Mouse (Mus musculus) liver, embryonic 16.5 days (tissue): ENCODE measurements at regions not wholly inside any gene's neighbourhood (a gene's known extent, or its start where the extent isn't known, plus 50 kb on each side); places are given as distances from the start of the nearest gene placed in this dataset.

Source experiments
- ATAC-seq: fragments of 200-750 bp; cut with Nextera tagmentation; 2 replicates; pipeline ENCODE4 v1.8.0; 2017; ENCODE audit warnings: low read depth, mild to moderate bottlenecking, moderate number of reproducible peaks, moderate library complexity
- H3K27ac ChIP-seq: fragments of 300-500 bp; sonication (generic); 2 replicates; pipeline ENCODE4 v1.5.1; 2014; ENCODE audit warnings: mild to moderate bottlenecking, low read length
- H3K27me3 ChIP-seq: fragments of 300-500 bp; sonication (generic); 2 replicates; pipeline ENCODE4 v1.6.1; 2014; ENCODE audit warnings: low read depth, low read length, mixed read lengths; ENCODE audit not compliant: control insufficient read depth, insufficient read depth
- H3K36me3 ChIP-seq: fragments of 300-500 bp; sonication (generic); 2 replicates; pipeline ENCODE4 v1.6.1; 2014; ENCODE audit warnings: mild to moderate bottlenecking; ENCODE audit not compliant: control insufficient read depth, insufficient read depth
- H3K4me1 ChIP-seq: fragments of 300-500 bp; sonication (generic); 2 replicates; pipeline ENCODE4 v1.6.1; 2014; ENCODE audit warnings: low read depth, low read length, mixed read lengths; ENCODE audit not compliant: control insufficient read depth
- H3K4me2 ChIP-seq: fragments of 300-500 bp; sonication (generic); 2 replicates; pipeline ENCODE4 v1.6.1; 2014; ENCODE audit warnings: low read depth, low read length, mixed read lengths
- H3K4me3 ChIP-seq: fragments of 300-500 bp; sonication (generic); 2 replicates; pipeline ENCODE4 v1.5.1; 2014; ENCODE audit warnings: low read depth, mild to moderate bottlenecking, low read length
- H3K9ac ChIP-seq: fragments of 300-500 bp; sonication (generic); 2 replicates; pipeline ENCODE4 v1.6.1; 2014; ENCODE audit warnings: low read depth, low read length
- H3K9me3 ChIP-seq: fragments of 300-500 bp; sonication (generic); replicated peaks from 2 replicates; pipeline ENCODE4 v1.6.1; 2016; ENCODE audit warnings: low read length; ENCODE audit not compliant: control insufficient read depth
- WGBS: fragments of 180-500 bp; shearing (Covaris S2); extraction: QIAGEN DNeasy Blood & Tissue Kit; methylation state at CpG from one replicate; pipeline ENCODE4 v1.1.7; 2014; ENCODE audit not compliant: insufficient replicate concordance; 5-methylcytosine and 5-hydroxymethylcytosine counted together

DNA sequence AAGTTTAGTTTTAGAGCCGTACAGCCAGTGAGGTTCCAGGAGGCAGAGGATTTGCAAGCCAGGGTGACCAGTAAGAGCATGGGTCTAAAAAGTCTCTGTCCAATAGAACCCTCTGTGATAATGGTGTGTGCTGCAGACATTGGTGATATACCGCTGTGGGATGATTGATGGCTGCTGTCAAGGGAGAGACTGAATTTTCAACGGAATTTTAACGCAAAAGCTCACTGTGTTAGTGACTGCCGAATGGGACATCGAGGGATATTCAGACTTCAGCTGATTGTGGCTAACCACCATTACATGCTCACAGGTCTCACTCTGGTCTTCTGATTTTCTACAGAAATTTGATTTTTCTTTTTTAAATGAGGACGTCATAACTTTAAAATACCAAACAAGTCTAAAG lies 206.2 kb upstream of the Klf3 start:
- Histone ChIP-seq H3K4me2 (no peak overlapping the region), H3K27ac (no peak overlapping the region), H3K9ac (no peak overlapping the region), H3K27me3 (no peaks in the 10 kb centered on the region), H3K36me3 (no peaks in the 10 kb centered on the region), H3K9me3 (no peaks in the 10 kb centered on the region), H3K4me1 (peaks cover 33% of the 10 kb centered on the region), H3K4me3 (no peak overlapping the region)
- ATAC-seq = no peak
- WGBS = 65% methylated on average over 7 of the region's 7 CpGs

GRCm38 (mm10) chr5:64597451-64597850 lies 205.7 kb upstream of the Klf3 start:
- Histone ChIP-seq H3K4me2 (no peak overlapping the region), H3K9me3 (no peaks in the 10 kb centered on the region), H3K27ac (no peak overlapping the region), H3K4me3 (no peak overlapping the region), H3K9ac (no peak overlapping the region), H3K36me3 (no peaks in the 10 kb centered on the region), H3K4me1 (peaks cover 33% of the 10 kb centered on the region), H3K27me3 (no peaks in the 10 kb centered on the region)
- no peak for ATAC-seq
- 78% methylated on average over 3 of the region's 3 CpGs for WGBS

- no peak for ATAC-seq
- Histone ChIP-seq H3K27ac (no peak overlapping the region), H3K4me1 (peaks cover 27% of the 10 kb centered on the region), H3K36me3 (no peaks in the 10 kb centered on the region), H3K4me3 (no peak overlapping the region), H3K9me3 (no peaks in the 10 kb centered on the region), H3K9ac (no peak overlapping the region), H3K27me3 (no peaks in the 10 kb centered on the region), H3K4me2 (no peak overlapping the region)
- WGBS = 62% methylated on average over 3 of the region's 3 CpGs
Measured at GRCm38 (mm10) chr5:64598606-64599005, 204.6 kb upstream of the Klf3 start.

- Histone ChIP-seq H3K9me3 (no peaks in the 10 kb centered on the region), H3K27me3 (no peaks in the 10 kb centered on the region), H3K4me1 (peaks cover 27% of the 10 kb centered on the region), H3K27ac (no peak overlapping the region), H3K9ac (no peak overlapping the region), H3K4me3 (no peak overlapping the region), H3K36me3 (no peaks in the 10 kb centered on the region), H3K4me2 (no peak overlapping the region)
- ATAC-seq = no peak
- 66% methylated on average over 3 of the region's 3 CpGs for WGBS
Measured at GRCm38 (mm10) chr5:64599015-64599414, 204.2 kb upstream of the Klf3 start.

GRCm38 (mm10) chr5:64599865-64600288 lies 203.3 kb upstream of the Klf3 start:
- no peak for ATAC-seq
- H3K4me3 ChIP-seq = peak overlapping the region; percentile 39
- no peaks in the 10 kb centered on the region for H3K27me3 ChIP-seq
- H3K36me3 ChIP-seq = no peaks in the 10 kb centered on the region
- H3K27ac ChIP-seq = peak overlapping the region; percentile 71
- peak overlapping the region; percentile 64 for H3K4me2 ChIP-seq
- 18% methylated on average over 13 of the region's 13 CpGs for WGBS
- H3K9ac ChIP-seq = peak overlapping the region; percentile 54
- peaks cover 27% of the 10 kb centered on the region for H3K4me1 ChIP-seq
- no peaks in the 10 kb centered on the region for H3K9me3 ChIP-seq

- H3K4me1 ChIP-seq = peaks cover 27% of the 10 kb centered on the region
- H3K27me3 ChIP-seq = no peaks in the 10 kb centered on the region
- H3K4me2 ChIP-seq = peak overlapping the region; percentile 64
- H3K9me3 ChIP-seq = no peaks in the 10 kb centered on the region
- ATAC-seq = no peak
- peak overlapping the region; percentile 71 for H3K27ac ChIP-seq
- H3K9ac ChIP-seq = peak overlapping the region; percentile 54
- H3K36me3 ChIP-seq = no peaks in the 10 kb centered on the region
- peak overlapping the region; percentile 39; the same call in 1 of the 2 replicates for H3K4me3 ChIP-seq
- WGBS = 37% methylated on average over 7 of the region's 7 CpGs
Measured at GRCm38 (mm10) chr5:64600392-64600791, 202.8 kb upstream of the Klf3 start.

DNA sequence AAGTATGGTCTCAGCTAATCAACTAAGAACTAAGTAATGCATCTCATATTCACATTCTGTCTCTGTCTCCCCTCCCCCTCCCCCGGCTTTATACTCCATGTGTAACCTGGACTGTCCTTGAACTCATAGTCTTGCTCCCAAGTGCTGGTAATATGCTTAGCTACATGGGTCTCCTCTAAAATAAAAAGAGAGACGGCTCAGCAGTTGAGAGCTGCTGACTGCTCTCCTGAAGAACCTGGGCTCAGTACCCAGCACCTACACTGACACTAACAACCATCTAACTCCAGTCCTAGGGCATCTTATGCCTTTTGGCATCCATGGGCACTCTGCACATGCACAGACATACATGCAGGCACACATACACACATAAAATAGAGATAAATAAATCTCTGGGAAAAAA lies 202.4 kb upstream of the Klf3 start:
- Histone ChIP-seq H3K4me2 (peak overlapping the region; percentile 64), H3K36me3 (no peaks in the 10 kb centered on the region), H3K4me3 (no peak overlapping the region), H3K9me3 (no peaks in the 10 kb centered on the region), H3K27me3 (no peaks in the 10 kb centered on the region), H3K9ac (peak overlapping the region; percentile 54; the same call in 1 of the 2 replicates), H3K27ac (peak overlapping the region; percentile 71), H3K4me1 (peaks cover 27% of the 10 kb centered on the region)
- peak; percentile 12; the same call in 1 of the 2 replicates for ATAC-seq
- WGBS = 35% methylated on average over 2 of the region's 2 CpGs

GRCm38 (mm10) chr5:64601285-64601684 lies 201.9 kb upstream of the Klf3 start:
- no peaks in the 10 kb centered on the region for H3K36me3 ChIP-seq
- peak; percentile 75 for ATAC-seq
- peak overlapping the region; percentile 10; the same call in 1 of the 2 replicates for H3K9ac ChIP-seq
- H3K4me2 ChIP-seq = no peak overlapping the region
- no peak overlapping the region for H3K4me3 ChIP-seq
- H3K9me3 ChIP-seq = no peaks in the 10 kb centered on the region
- peaks cover 27% of the 10 kb centered on the region for H3K4me1 ChIP-seq
- H3K27me3 ChIP-seq = no peaks in the 10 kb centered on the region
- peak overlapping the region; percentile 61 for H3K27ac ChIP-seq
- WGBS = 22% methylated on average over 8 of the region's 8 CpGs

GRCm38 (mm10) chr5:64601832-64602231 lies 201.4 kb upstream of the Klf3 start:
- ATAC-seq = no peak
- no peak overlapping the region for H3K4me2 ChIP-seq
- H3K36me3 ChIP-seq = no peaks in the 10 kb centered on the region
- no peaks in the 10 kb centered on the region for H3K27me3 ChIP-seq
- peaks cover 27% of the 10 kb centered on the region for H3K4me1 ChIP-seq
- H3K27ac ChIP-seq = peak overlapping the region; percentile 61
- WGBS = 55% methylated on average over 5 of the region's 5 CpGs
- no peaks in the 10 kb centered on the region for H3K9me3 ChIP-seq
- peak overlapping the region; percentile 10; the same call in 1 of the 2 replicates for H3K9ac ChIP-seq
- no peak overlapping the region for H3K4me3 ChIP-seq
